Mouse (Mus musculus): ENCODE data around the gene Dscam. TPM values are rescaled to one million over a fixed set of nuclear protein-coding genes. Genes with fewer than 3 reads are reported as not detected.

The Dscam gene
- total and polyA plus RNA-seq, 2 experiments from 2014 or later = 7.9 to 29.1 TPM

- H3K4me1 ChIP-seq (ENCODE audit: insufficient read depth) = no peaks in the 10 kb centered on the region
- no peak overlapping the region for H3K4me2 ChIP-seq (ENCODE audit: low read depth)
- H3K9ac ChIP-seq = no peak overlapping the region
- H3K36me3 ChIP-seq (ENCODE audit: insufficient read depth) = no peaks in the 10 kb centered on the region
- no peaks in the 10 kb centered on the region for H3K27me3 ChIP-seq (ENCODE audit: insufficient read depth, low read length)
- H3K4me3 ChIP-seq (ENCODE audit: low read depth, low read length) = no peak overlapping the region
- TF ChIP-seq CTCF (IDR thresholded peaks at IDR 0.05; ENCODE audit: low read depth) = no peak
- 69% methylated on average over 3 of the region's 3 CpGs for WGBS
- ATAC-seq (no peak), DNase-seq (no peak)
- no peak overlapping the region for H3K27ac ChIP-seq (ENCODE audit: low read depth, low read length)
- no peaks in the 10 kb centered on the region for H3K9me3 ChIP-seq (ENCODE audit: low read length)
Observed at GRCm38 (mm10) chr16:97089339-97089738, 81.2 kb downstream of the Dscam start.

- ATAC-seq = peak; percentile 65; the same call in 1 of the 2 replicates
Observed at GRCm38 (mm10) chr16:97083694-97084093, 86.9 kb downstream of the Dscam start.

GRCm38 (mm10) chr16:97075920-97076572 is 94.5 kb downstream of the Dscam start:
- H3K36me3 ChIP-seq (ENCODE audit: insufficient read depth) = no peaks in the 10 kb centered on the region
- no peaks in the 10 kb centered on the region for H3K27me3 ChIP-seq (ENCODE audit: insufficient read depth, low read length)
- H3K9ac ChIP-seq = no peak overlapping the region
- TF ChIP-seq CTCF (IDR thresholded peaks at IDR 0.05; ENCODE audit: low read depth) = no peak
- ATAC-seq = no peak
- no peak for DNase-seq
- H3K4me2 ChIP-seq (ENCODE audit: low read depth) = no peak overlapping the region
- no peaks in the 10 kb centered on the region for H3K9me3 ChIP-seq (ENCODE audit: low read length)
- no peaks in the 10 kb centered on the region for H3K4me1 ChIP-seq (ENCODE audit: insufficient read depth)
- WGBS = 71% methylated on average over 4 of the region's 4 CpGs
- no peak overlapping the region for H3K27ac ChIP-seq (ENCODE audit: low read depth, low read length)
- H3K4me3 ChIP-seq (ENCODE audit: low read depth, low read length) = no peak overlapping the region

More at GRCm38 (mm10) chr16:97083694-97084093, 86.9 kb downstream of the Dscam start:
- H3K4me2 ChIP-seq (ENCODE audit: low read depth) = no peak overlapping the region
- H3K9ac ChIP-seq = no peak overlapping the region
- TF ChIP-seq CTCF (IDR thresholded peaks at IDR 0.05; ENCODE audit: low read depth) = no peak
- no peaks in the 10 kb centered on the region for H3K36me3 ChIP-seq (ENCODE audit: insufficient read depth)
- DNase-seq = peak; percentile 25
- no peaks in the 10 kb centered on the region for H3K4me1 ChIP-seq (ENCODE audit: insufficient read depth)
- no peak overlapping the region for H3K27ac ChIP-seq (ENCODE audit: low read depth, low read length)
- no peaks in the 10 kb centered on the region for H3K27me3 ChIP-seq (ENCODE audit: insufficient read depth, low read length)
- WGBS = 14% methylated on average over 2 of the region's 2 CpGs
- no peak overlapping the region for H3K4me3 ChIP-seq (ENCODE audit: low read depth, low read length)
- no peaks in the 10 kb centered on the region for H3K9me3 ChIP-seq (ENCODE audit: low read length)

GRCm38 (mm10) chr16:97075137-97075902 is 95.2 kb downstream of the Dscam start:
- Histone ChIP-seq H3K27me3 (ENCODE audit: insufficient read depth, low read length) (no peaks in the 10 kb centered on the region), H3K9ac (no peak overlapping the region), H3K4me1 (ENCODE audit: insufficient read depth) (no peaks in the 10 kb centered on the region), H3K4me2 (ENCODE audit: low read depth) (no peak overlapping the region), H3K27ac (ENCODE audit: low read depth, low read length) (no peak overlapping the region), H3K36me3 (ENCODE audit: insufficient read depth) (no peaks in the 10 kb centered on the region), H3K4me3 (ENCODE audit: low read depth, low read length) (no peak overlapping the region), H3K9me3 (ENCODE audit: low read length) (no peaks in the 10 kb centered on the region)
- 60% methylated on average over 6 of the region's 6 CpGs for WGBS
- ATAC-seq = peak; percentile 69
- peak; percentile 21 for DNase-seq
- no peak for TF ChIP-seq CTCF (IDR thresholded peaks at IDR 0.05; ENCODE audit: low read depth)

- H3K4me2 ChIP-seq (ENCODE audit: low read depth) = no peak overlapping the region
- TF ChIP-seq CTCF (IDR thresholded peaks at IDR 0.05; ENCODE audit: low read depth) = no peak
- H3K9ac ChIP-seq = no peak overlapping the region
- ATAC-seq (no peak), DNase-seq (no peak)
- H3K4me1 ChIP-seq (ENCODE audit: insufficient read depth) = no peaks in the 10 kb centered on the region
- no peaks in the 10 kb centered on the region for H3K27me3 ChIP-seq (ENCODE audit: insufficient read depth, low read length)
- no peaks in the 10 kb centered on the region for H3K36me3 ChIP-seq (ENCODE audit: insufficient read depth)
- 100% methylated on average over 1 of the region's 1 CpGs for WGBS
- H3K27ac ChIP-seq (ENCODE audit: low read depth, low read length) = no peak overlapping the region
- H3K9me3 ChIP-seq (ENCODE audit: low read length) = no peaks in the 10 kb centered on the region
- no peak overlapping the region for H3K4me3 ChIP-seq (ENCODE audit: low read depth, low read length)
Observed at GRCm38 (mm10) chr16:97073847-97074246, 96.7 kb downstream of the Dscam start.

GRCm38 (mm10) chr16:97072624-97073023 is 97.9 kb downstream of the Dscam start:
- no peaks in the 10 kb centered on the region for H3K36me3 ChIP-seq (ENCODE audit: insufficient read depth)
- no peak overlapping the region for H3K9ac ChIP-seq
- DNase-seq (no peak), ATAC-seq (no peak)
- H3K4me2 ChIP-seq (ENCODE audit: low read depth) = no peak overlapping the region
- 78% methylated on average over 2 of the region's 2 CpGs for WGBS
- no peak overlapping the region for H3K27ac ChIP-seq (ENCODE audit: low read depth, low read length)
- no peaks in the 10 kb centered on the region for H3K9me3 ChIP-seq (ENCODE audit: low read length)
- no peak overlapping the region for H3K4me3 ChIP-seq (ENCODE audit: low read depth, low read length)
- no peaks in the 10 kb centered on the region for H3K4me1 ChIP-seq (ENCODE audit: insufficient read depth)
- TF ChIP-seq CTCF (IDR thresholded peaks at IDR 0.05; ENCODE audit: low read depth) = no peak
- H3K27me3 ChIP-seq (ENCODE audit: insufficient read depth, low read length) = no peaks in the 10 kb centered on the region

GRCm38 (mm10) chr16:97066856-97067255 is 103.7 kb downstream of the Dscam start:
- no peaks in the 10 kb centered on the region for H3K36me3 ChIP-seq (ENCODE audit: insufficient read depth)
- H3K4me3 ChIP-seq (ENCODE audit: low read depth, low read length) = no peak overlapping the region
- H3K27ac ChIP-seq (ENCODE audit: low read depth, low read length) = no peak overlapping the region
- H3K9ac ChIP-seq = no peak overlapping the region
- 70% methylated on average over 4 of the region's 4 CpGs for WGBS
- TF ChIP-seq CTCF (IDR thresholded peaks at IDR 0.05; ENCODE audit: low read depth) = no peak
- H3K9me3 ChIP-seq (ENCODE audit: low read length) = no peaks in the 10 kb centered on the region
- no peaks in the 10 kb centered on the region for H3K27me3 ChIP-seq (ENCODE audit: insufficient read depth, low read length)
- peaks cover 2% of the 10 kb centered on the region; the same call in 1 of the 2 replicates for H3K4me1 ChIP-seq (ENCODE audit: insufficient read depth)
- DNase-seq (no peak), ATAC-seq (no peak)
- no peak overlapping the region for H3K4me2 ChIP-seq (ENCODE audit: low read depth)

Data from forebrain, postnatal 0 days (tissue).